Mouse (Mus musculus): ENCODE data around the gene Slc9a3.

The Slc9a3 gene

GRCm38 (mm10) chr13:74121141-74121602 lies at the start of gene Slc9a3:
Gene Slc9a3, plus strand, starts transcription at chr13:74121457.
- in situ Hi-C loops (cut with MseI, MboI): no loop called here

GRCm38 (mm10) chr13:74071714-74072113 lies 49.5 kb upstream of the Slc9a3 start:
- in situ Hi-C loops (cut with MseI, MboI): no loop called here

GRCm38 (mm10) chr13:74073369-74073768 lies 47.9 kb upstream of the Slc9a3 start:
- in situ Hi-C loops (cut with MseI, MboI): no loop called here

- in situ Hi-C loops (cut with MseI, MboI): no loop called here
Observed at GRCm38 (mm10) chr13:74090265-74090664, 31.0 kb upstream of the Slc9a3 start.

- in situ Hi-C loops (cut with MseI, MboI): no loop called here
Observed at GRCm38 (mm10) chr13:74095936-74096335, 25.3 kb upstream of the Slc9a3 start.

GRCm38 (mm10) chr13:74096715-74097363 lies 24.4 kb upstream of the Slc9a3 start:
- in situ Hi-C loops (cut with MseI, MboI): no loop called here

GRCm38 (mm10) chr13:74098913-74099312 lies 22.3 kb upstream of the Slc9a3 start:
- in situ Hi-C loops (cut with MseI, MboI): no loop called here

GRCm38 (mm10) chr13:74102108-74102830 lies 19.0 kb upstream of the Slc9a3 start:
- in situ Hi-C loops (cut with MseI, MboI): no loop called here

GRCm38 (mm10) chr13:74102831-74103582 lies 18.2 kb upstream of the Slc9a3 start:
- in situ Hi-C loops (cut with MseI, MboI): no loop called here

- in situ Hi-C loops (cut with MseI, MboI): no loop called here
Observed at GRCm38 (mm10) chr13:74104417-74104816, 16.8 kb upstream of the Slc9a3 start.

- in situ Hi-C loops (cut with MseI, MboI): no loop called here
Observed at GRCm38 (mm10) chr13:74107410-74107809, 13.8 kb upstream of the Slc9a3 start.

- in situ Hi-C loops (cut with MseI, MboI): no loop called here
Observed at GRCm38 (mm10) chr13:74112593-74112992, 8.7 kb upstream of the Slc9a3 start.

GRCm38 (mm10) chr13:74113626-74114191 lies 7.5 kb upstream of the Slc9a3 start:
- in situ Hi-C loops (cut with MseI, MboI): no loop called here

- in situ Hi-C loops (cut with MseI, MboI): no loop called here
Observed at GRCm38 (mm10) chr13:74121795-74122330, 606 bp downstream of the Slc9a3 start.

- in situ Hi-C loops (cut with MseI, MboI): no loop called here
Observed at GRCm38 (mm10) chr13:74122632-74123031, 1.4 kb downstream of the Slc9a3 start.

- in situ Hi-C loops (cut with MseI, MboI): no loop called here
Observed at GRCm38 (mm10) chr13:74127571-74127970, 6.3 kb downstream of the Slc9a3 start.

- in situ Hi-C loops (cut with MseI, MboI): no loop called here
Observed at GRCm38 (mm10) chr13:74129909-74130308, 8.7 kb downstream of the Slc9a3 start.

- in situ Hi-C loops (cut with MseI, MboI): no loop called here
Observed at GRCm38 (mm10) chr13:74138906-74139647, 17.8 kb downstream of the Slc9a3 start.

GRCm38 (mm10) chr13:74140793-74141192 lies 19.5 kb downstream of the Slc9a3 start:
- in situ Hi-C loops (cut with MseI, MboI): no loop called here

GRCm38 (mm10) chr13:74143282-74143681 lies 22.0 kb downstream of the Slc9a3 start:
- in situ Hi-C loops (cut with MseI, MboI): no loop called here
